Mouse (Mus musculus): ENCODE data around the gene 4921539E11Rik. TPM values are rescaled to one million over a fixed set of nuclear protein-coding genes. Genes with fewer than 3 reads are reported as not detected.

The 4921539E11Rik gene
- polyA plus RNA-seq, 1 experiment from 2014 or later, result not detected

DNA sequence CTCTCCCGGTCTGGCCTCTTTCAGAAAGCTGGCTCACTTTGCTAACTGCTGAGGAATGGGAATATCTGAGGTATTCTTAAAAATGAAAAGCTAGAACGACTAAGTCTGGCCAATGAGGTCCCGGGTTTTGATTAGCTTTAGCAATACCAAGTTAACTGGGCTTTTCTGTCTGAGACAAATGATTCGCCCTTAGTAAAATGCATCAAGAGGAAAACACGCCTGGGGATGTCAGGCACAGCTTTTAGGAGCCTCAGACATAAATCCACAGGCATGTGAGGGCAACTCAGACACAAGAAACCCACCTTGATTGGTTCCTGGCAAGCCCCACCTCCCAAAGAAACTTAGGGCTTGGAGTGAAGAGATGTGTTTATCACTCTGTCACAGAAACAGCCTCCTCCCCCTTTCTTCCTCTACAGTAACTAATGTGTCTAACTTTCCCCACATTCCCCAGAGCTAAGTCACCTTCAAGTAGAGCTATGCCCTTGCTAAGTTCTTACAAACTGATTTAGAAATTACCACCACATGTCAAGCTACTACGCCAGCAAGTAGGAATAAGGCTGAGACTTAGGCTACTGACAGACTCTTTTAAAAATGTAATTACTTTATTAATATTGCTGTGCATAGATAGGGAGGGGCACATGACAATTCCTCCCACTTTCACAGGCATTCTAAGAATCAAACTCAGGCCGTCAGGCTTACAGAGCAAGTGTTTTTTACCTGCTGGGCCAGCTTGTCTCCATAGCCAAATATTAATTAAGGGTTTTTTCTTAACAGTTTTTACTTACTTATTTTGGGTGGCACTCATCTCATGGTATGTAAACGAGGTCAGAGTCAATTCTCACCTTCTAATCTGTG lies 101.7 kb downstream of the 4921539E11Rik start:
- no peak for ATAC-seq
- no peak overlapping the region for H3K9ac ChIP-seq (ENCODE audit: low read depth, low read length)
- no peak overlapping the region for H3K27ac ChIP-seq (ENCODE audit: low read depth, low read length)
- no peaks in the 10 kb centered on the region for H3K4me1 ChIP-seq (replicated peaks; ENCODE audit: control insufficient read depth, insufficient read depth, low read length)
- peaks cover 3% of the 10 kb centered on the region; the same call in 1 of the 2 replicates for H3K9me3 ChIP-seq (ENCODE audit: control insufficient read depth)
- WGBS, result 86% methylated on average over 8 of the region's 8 CpGs
- H3K4me2 ChIP-seq (replicated peaks; ENCODE audit: low read depth), result no peak overlapping the region
- TF ChIP-seq CTCF (IDR thresholded peaks at IDR 0.05; ENCODE audit: low read depth), result no peak
- peaks cover 51% of the 10 kb centered on the region for H3K36me3 ChIP-seq (ENCODE audit: control insufficient read depth, insufficient read depth)
- H3K27me3 ChIP-seq (replicated peaks; ENCODE audit: control insufficient read depth, insufficient read depth, low read length), result no peaks in the 10 kb centered on the region
- H3K4me3 ChIP-seq (ENCODE audit: low read depth, low read length), result no peak overlapping the region

Other genes with a start within 250 kb of the 4921539E11Rik start
- 29.5 and 37.3 TPM in 2 replicates for gene Mier1, start 176.5 kb downstream of the 4921539E11Rik start, polyA plus RNA-seq (2015; fragmentation: Nextera tagmentation; extraction: Ambion mirVana)
- gene Wdr78, start 176.3 kb downstream of the 4921539E11Rik start, polyA plus RNA-seq (2015; fragmentation: Nextera tagmentation; extraction: Ambion mirVana), result 0.30 and 0.37 TPM in 2 replicates
- gene Slc35d1, start 75.7 kb downstream of the 4921539E11Rik start, polyA plus RNA-seq (2015; fragmentation: Nextera tagmentation; extraction: Ambion mirVana), result 10.5 and 11.5 TPM in 2 replicates
- gene Oma1, start 22.9 kb upstream of the 4921539E11Rik start, polyA plus RNA-seq (2015; fragmentation: Nextera tagmentation; extraction: Ambion mirVana), result 12.3 and 12.7 TPM in 2 replicates